Mouse (Mus musculus) spleen, adult 2 months (tissue): ENCODE measurements at regions not wholly inside any gene's neighbourhood (a gene's known extent, or its start where the extent isn't known, plus 50 kb on each side); places are given as distances from the start of the nearest gene placed in this dataset.

Source experiments
- DNase-seq, 2 experiments: peaks; one replicate each; pipeline versions ENCODE4 v3.0.0 to v3.0.0-alpha.2; 2012 to 2021; ENCODE audit warnings: low spot score in 2 of 2, low read depth in 1 of 2
- H3K27ac ChIP-seq: fragments of 200-500 bp; 2 replicates; pipeline ENCODE4 v1.5.1; 2012; ENCODE audit warnings: low read length, inconsistent platforms; ENCODE audit not compliant: insufficient read depth
- H3K27me3 ChIP-seq: fragments of 200-500 bp; 2 replicates; pipeline ENCODE4 v1.6.1; 2012; ENCODE audit warnings: mild to moderate bottlenecking, moderate library complexity, low read length, inconsistent platforms; ENCODE audit not compliant: control insufficient read depth, insufficient read depth
- H3K36me3 ChIP-seq: fragments of 200-500 bp; 2 replicates; pipeline ENCODE4 v1.6.1; 2012; ENCODE audit warnings: mild to moderate bottlenecking, low read length, inconsistent platforms; ENCODE audit not compliant: control insufficient read depth, insufficient read depth
- H3K4me1 ChIP-seq: fragments of 200-500 bp; 2 replicates; pipeline ENCODE4 v1.6.1; 2011; ENCODE audit warnings: inconsistent platforms; ENCODE audit not compliant: control insufficient read depth, insufficient read depth, insufficient read length
- H3K4me3 ChIP-seq: fragments of 200-500 bp; 2 replicates; pipeline ENCODE4 v1.5.1; 2011; ENCODE audit warnings: mild to moderate bottlenecking, inconsistent platforms; ENCODE audit not compliant: insufficient read depth, insufficient read length; ENCODE audit errors: extremely low read depth
- CTCF ChIP-seq: fragments of 200-500 bp; IDR thresholded peaks from 2 replicates; pipeline ENCODE4 v1.5.1; 2011; ENCODE audit warnings: mild to moderate bottlenecking, inconsistent platforms; ENCODE audit not compliant: insufficient read depth, insufficient read length, insufficient replicate concordance; ENCODE audit errors: extremely low read depth
- POLR2A ChIP-seq: fragments of 200-500 bp; IDR thresholded peaks from 2 replicates; pipeline ENCODE4 v1.6.1; 2011; ENCODE audit warnings: low read depth, low read length, inconsistent platforms
- WGBS: fragments of 180-500 bp; shearing (Covaris S2); methylation state at CpG from one replicate; pipeline ENCODE4 v1.1.7; 2018; 5-methylcytosine and 5-hydroxymethylcytosine counted together

- 89% methylated on average over 5 of the region's 5 CpGs for WGBS
- Histone ChIP-seq H3K4me3 (no peak overlapping the region), H3K27me3 (no peaks in the 10 kb centered on the region), H3K36me3 (no peaks in the 10 kb centered on the region), H3K27ac (no peak overlapping the region), H3K4me1 (no peaks in the 10 kb centered on the region)
- TF ChIP-seq CTCF (no peak), POLR2A (no peak)
- DNase-seq: no peak
Observed at GRCm38 (mm10) chr13:28665150-28665549, 288.4 kb downstream of the Sox4 start.

GRCm38 (mm10) chr13:28664698-28665097 lies 288.8 kb downstream of the Sox4 start:
- H3K4me1 ChIP-seq: no peaks in the 10 kb centered on the region
- TF ChIP-seq POLR2A: no peak
- no peak for TF ChIP-seq CTCF
- H3K4me3 ChIP-seq: no peak overlapping the region
- WGBS: 75% methylated on average over 4 of the region's 4 CpGs
- no peaks in the 10 kb centered on the region for H3K27me3 ChIP-seq
- no peaks in the 10 kb centered on the region for H3K36me3 ChIP-seq
- no peak for DNase-seq
- no peak overlapping the region for H3K27ac ChIP-seq

GRCm38 (mm10) chr13:28663950-28664681 lies 289.4 kb downstream of the Sox4 start:
- Histone ChIP-seq H3K4me1 (no peaks in the 10 kb centered on the region), H3K27me3 (no peaks in the 10 kb centered on the region), H3K27ac (no peak overlapping the region), H3K4me3 (no peak overlapping the region), H3K36me3 (no peaks in the 10 kb centered on the region)
- WGBS: 49% methylated on average over 7 of the region's 7 CpGs
- DNase-seq: no peak
- TF ChIP-seq CTCF: no peak
- no peak for TF ChIP-seq POLR2A

- WGBS: 46% methylated on average over 5 of the region's 5 CpGs
- no peak overlapping the region for H3K27ac ChIP-seq
- no peak for DNase-seq
Observed at GRCm38 (mm10) chr13:28663459-28663858, 290.1 kb downstream of the Sox4 start.

GRCm38 (mm10) chr13:28662316-28662752 lies 291.2 kb downstream of the Sox4 start:
- TF ChIP-seq POLR2A (no peak), CTCF (no peak)
- H3K4me1 ChIP-seq: no peaks in the 10 kb centered on the region
- H3K4me3 ChIP-seq: no peak overlapping the region
- H3K27me3 ChIP-seq: no peaks in the 10 kb centered on the region
- DNase-seq: no peak
- H3K36me3 ChIP-seq: no peaks in the 10 kb centered on the region
- no peak overlapping the region for H3K27ac ChIP-seq
- WGBS: 85% methylated on average over 3 of the region's 3 CpGs

More at GRCm38 (mm10) chr13:28663459-28663858, 290.1 kb downstream of the Sox4 start:
- H3K4me1 ChIP-seq: no peaks in the 10 kb centered on the region
- TF ChIP-seq CTCF (no peak), POLR2A (no peak)
- H3K4me3 ChIP-seq: no peak overlapping the region
- H3K36me3 ChIP-seq: no peaks in the 10 kb centered on the region
- H3K27me3 ChIP-seq: no peaks in the 10 kb centered on the region

GRCm38 (mm10) chr13:28660151-28660550 lies 293.4 kb downstream of the Sox4 start:
- WGBS: 86% methylated on average over 2 of the region's 2 CpGs
- H3K4me3 ChIP-seq: no peak overlapping the region
- no peak overlapping the region for H3K27ac ChIP-seq
- no peaks in the 10 kb centered on the region for H3K36me3 ChIP-seq
- DNase-seq: no peak
- TF ChIP-seq CTCF: no peak
- no peak for TF ChIP-seq POLR2A
- H3K4me1 ChIP-seq: no peaks in the 10 kb centered on the region
- H3K27me3 ChIP-seq: no peaks in the 10 kb centered on the region

- no peak for TF ChIP-seq POLR2A
- Histone ChIP-seq H3K4me3 (no peak overlapping the region), H3K36me3 (no peaks in the 10 kb centered on the region), H3K27ac (no peak overlapping the region), H3K4me1 (no peaks in the 10 kb centered on the region), H3K27me3 (no peaks in the 10 kb centered on the region)
- 93% methylated on average over 5 of the region's 5 CpGs for WGBS
- no peak for DNase-seq
Observed at GRCm38 (mm10) chr13:28658652-28659051, 294.9 kb downstream of the Sox4 start.
